Mouse (Mus musculus) lung, embryonic 14.5 days (tissue): Measurements from ENCODE around the gene Gfra1. TPM values are rescaled to one million over a fixed set of nuclear protein-coding genes. Genes with fewer than 3 reads are reported as not detected.

ENCODE experiments used
- ATAC-seq: fragments of 200-750 bp; cut with Nextera tagmentation; 2 replicates; pipeline ENCODE4 v1.8.0; 2017; ENCODE audit warnings: mild to moderate bottlenecking, moderate TSS enrichment, moderate library complexity; ENCODE audit not compliant: insufficient read depth
- DNase-seq: peaks from one replicate; pipeline ENCODE4 v3.0.0-alpha.2; 2015
- H3K27ac ChIP-seq: fragments of 300-500 bp; sonication (generic); 2 replicates; pipeline ENCODE4 v1.5.1; 2014; ENCODE audit warnings: low read depth, mild to moderate bottlenecking, moderate library complexity
- H3K27me3 ChIP-seq: fragments of 300-500 bp; sonication (generic); 2 replicates; pipeline ENCODE4 v1.6.1; 2014; ENCODE audit warnings: low read length, control low read depth; ENCODE audit not compliant: insufficient read depth
- H3K36me3 ChIP-seq: fragments of 300-500 bp; sonication (generic); 2 replicates; pipeline ENCODE4 v1.6.1; 2014; ENCODE audit warnings: control low read depth; ENCODE audit not compliant: insufficient read depth
- H3K4me1 ChIP-seq: fragments of 300-500 bp; sonication (generic); 2 replicates; pipeline ENCODE4 v1.6.1; 2014; ENCODE audit warnings: antibody characterized with exemption, control low read depth; ENCODE audit not compliant: insufficient read depth
- H3K4me2 ChIP-seq: fragments of 300-500 bp; sonication (generic); 2 replicates; pipeline ENCODE4 v1.6.1; 2014; ENCODE audit warnings: mild to moderate bottlenecking
- H3K4me3 ChIP-seq: fragments of 300-500 bp; sonication (generic); 2 replicates; pipeline ENCODE4 v1.5.1; 2014; ENCODE audit warnings: low read depth, low read length
- H3K9ac ChIP-seq: fragments of 300-500 bp; sonication (generic); 2 replicates; pipeline ENCODE4 v1.6.1; 2014
- H3K9me3 ChIP-seq: fragments of 300-500 bp; sonication (generic); 2 replicates; pipeline ENCODE4 v1.6.1; 2016; ENCODE audit warnings: low read depth, low read length, control low read depth
- CTCF ChIP-seq: IDR thresholded peaks from 2 replicates; pipeline ENCODE4 v1.5.1; 2016; ENCODE audit warnings: antibody characterized with exemption, low read depth
- WGBS: fragments of 180-500 bp; shearing (Covaris S2); extraction: QIAGEN DNeasy Blood & Tissue Kit; methylation state at CpG from one replicate; pipeline ENCODE4 v1.1.7; 2014; 5-methylcytosine and 5-hydroxymethylcytosine counted together
- polyA plus RNA-seq: library from polyadenylated mRNA; unstranded; fragments of >200 nt; fragmentation: Nextera tagmentation; extraction: Ambion mirVana; gene quantifications from 2 replicates; pipeline ENCODE4 v1.2.1, GENCODE M21; 2014

Gene Gfra1
- polyA plus RNA-seq, 1 experiment from 2014 or later, result 6.7 TPM

- H3K4me1 ChIP-seq, result peaks cover 12% of the 10 kb centered on the region
- WGBS, result 69% methylated on average over 4 of the region's 4 CpGs
- DNase-seq, result no peak
- no peaks in the 10 kb centered on the region for H3K36me3 ChIP-seq
- H3K9me3 ChIP-seq, result no peaks in the 10 kb centered on the region
- no peak overlapping the region for H3K9ac ChIP-seq
- no peak for TF ChIP-seq CTCF
- ATAC-seq, result no peak
- H3K27me3 ChIP-seq, result no peaks in the 10 kb centered on the region
- no peak overlapping the region for H3K27ac ChIP-seq
- H3K4me3 ChIP-seq, result no peak overlapping the region
- no peak overlapping the region for H3K4me2 ChIP-seq
These were observed 40.5 kb downstream of the Gfra1 start for GRCm38 (mm10) chr19:58415173-58415572.

GRCm38 (mm10) chr19:58414733-58415132 lies 41.0 kb downstream of the Gfra1 start:
- Histone ChIP-seq H3K9ac (no peak overlapping the region), H3K4me3 (no peak overlapping the region), H3K4me1 (peaks cover 9% of the 10 kb centered on the region), H3K9me3 (no peaks in the 10 kb centered on the region), H3K4me2 (no peak overlapping the region), H3K36me3 (no peaks in the 10 kb centered on the region), H3K27ac (no peak overlapping the region), H3K27me3 (no peaks in the 10 kb centered on the region)
- TF ChIP-seq CTCF, result no peak
- DNase-seq (no peak), ATAC-seq (no peak)

- Histone ChIP-seq H3K36me3 (no peaks in the 10 kb centered on the region), H3K4me2 (peak overlapping the region; percentile 21; the same call in 1 of the 2 replicates), H3K27ac (no peak overlapping the region), H3K4me3 (no peak overlapping the region), H3K9ac (no peak overlapping the region), H3K4me1 (peaks cover 3% of the 10 kb centered on the region), H3K9me3 (no peaks in the 10 kb centered on the region), H3K27me3 (no peaks in the 10 kb centered on the region)
- TF ChIP-seq CTCF, result peak; percentile 8; the same call in 1 of the 2 replicates
- peak; percentile 90 for ATAC-seq
- WGBS, result under 1% methylated on average over 8 of the region's 8 CpGs
- DNase-seq, result peak; percentile 99
These were observed 42.4 kb downstream of the Gfra1 start for GRCm38 (mm10) chr19:58413290-58413689.

- WGBS, result 52% methylated on average over 2 of the region's 3 CpGs
These were observed 42.9 kb downstream of the Gfra1 start for GRCm38 (mm10) chr19:58412811-58413210.

GRCm38 (mm10) chr19:58406726-58407125 lies 49.0 kb downstream of the Gfra1 start:
- Histone ChIP-seq H3K4me1 (peaks cover 3% of the 10 kb centered on the region; the same call in 1 of the 2 replicates), H3K36me3 (no peaks in the 10 kb centered on the region), H3K4me3 (no peak overlapping the region), H3K4me2 (no peak overlapping the region), H3K27me3 (no peaks in the 10 kb centered on the region), H3K9me3 (no peaks in the 10 kb centered on the region), H3K9ac (no peak overlapping the region), H3K27ac (no peak overlapping the region)
- DNase-seq (peak; percentile 46), ATAC-seq (no peak)
- no peak for TF ChIP-seq CTCF

More at GRCm38 (mm10) chr19:58412811-58413210, 42.9 kb downstream of the Gfra1 start:
- peaks cover 3% of the 10 kb centered on the region for H3K4me1 ChIP-seq
- H3K4me2 ChIP-seq, result no peak overlapping the region
- H3K36me3 ChIP-seq, result no peaks in the 10 kb centered on the region
- H3K9me3 ChIP-seq, result no peaks in the 10 kb centered on the region
- no peak for TF ChIP-seq CTCF
- H3K4me3 ChIP-seq, result no peak overlapping the region
- ATAC-seq, result no peak
- H3K9ac ChIP-seq, result no peak overlapping the region
- no peaks in the 10 kb centered on the region for H3K27me3 ChIP-seq
- peak; percentile 51 for DNase-seq
- H3K27ac ChIP-seq, result peak overlapping the region; percentile 21; the same call in 1 of the 2 replicates

GRCm38 (mm10) chr19:58400224-58400623 lies 55.5 kb downstream of the Gfra1 start:
- H3K4me1 ChIP-seq, result no peaks in the 10 kb centered on the region
- no peaks in the 10 kb centered on the region for H3K9me3 ChIP-seq
- no peak overlapping the region for H3K27ac ChIP-seq
- no peak for ATAC-seq
- no peak for TF ChIP-seq CTCF
- no peaks in the 10 kb centered on the region for H3K36me3 ChIP-seq
- 78% methylated on average over 3 of the region's 3 CpGs for whole genome bisulfite sequencing
- H3K4me3 ChIP-seq, result no peak overlapping the region
- no peak overlapping the region for H3K4me2 ChIP-seq
- no peaks in the 10 kb centered on the region for H3K27me3 ChIP-seq
- DNase-seq, result no peak
- no peak overlapping the region for H3K9ac ChIP-seq

GRCm38 (mm10) chr19:58399166-58399565 lies 56.5 kb downstream of the Gfra1 start:
- H3K36me3 ChIP-seq, result no peaks in the 10 kb centered on the region
- H3K9me3 ChIP-seq, result no peaks in the 10 kb centered on the region
- H3K9ac ChIP-seq, result no peak overlapping the region
- H3K27me3 ChIP-seq, result no peaks in the 10 kb centered on the region
- H3K4me2 ChIP-seq, result no peak overlapping the region
- no peak for TF ChIP-seq CTCF
- WGBS, result 58% methylated on average over 6 of the region's 6 CpGs
- DNase-seq (peak; percentile 19), ATAC-seq (no peak)
- no peak overlapping the region for H3K27ac ChIP-seq
- H3K4me1 ChIP-seq, result no peaks in the 10 kb centered on the region
- no peak overlapping the region for H3K4me3 ChIP-seq

GRCm38 (mm10) chr19:58396604-58396984 lies 59.1 kb downstream of the Gfra1 start:
- H3K9me3 ChIP-seq, result no peaks in the 10 kb centered on the region
- TF ChIP-seq CTCF, result no peak
- H3K27ac ChIP-seq, result peak overlapping the region; percentile 76
- H3K27me3 ChIP-seq, result no peaks in the 10 kb centered on the region
- no peaks in the 10 kb centered on the region for H3K36me3 ChIP-seq
- 39% methylated on average over 4 of the region's 4 CpGs for WGBS
- ATAC-seq (no peak), DNase-seq (peak; percentile 41)
- H3K4me2 ChIP-seq, result no peak overlapping the region
- H3K4me3 ChIP-seq, result no peak overlapping the region
- H3K4me1 ChIP-seq, result no peaks in the 10 kb centered on the region
- no peak overlapping the region for H3K9ac ChIP-seq
